Mouse (Mus musculus) embryonic facial prominence, embryonic 11.5 days (tissue): ENCODE results near the gene Xrcc5. TPM values are rescaled to one million over a fixed set of nuclear protein-coding genes. Genes with fewer than 3 reads are reported as not detected.

Source experiments
- ATAC-seq: fragments of 200-750 bp; cut with Nextera tagmentation; replicated peaks from 2 replicates; pipeline ENCODE4 v1.8.0; 2017; ENCODE audit warnings: low read depth; ENCODE audit not compliant: insufficient number of reproducible peaks, low FRiP score, low TSS enrichment
- DNase-seq: peaks from one replicate; pipeline ENCODE4 v3.0.0-alpha.2; 2015; ENCODE audit warnings: low spot score
- H3K27ac ChIP-seq: fragments of 300-500 bp; sonication (generic); replicated peaks from 2 replicates; pipeline ENCODE4 v1.5.1; 2014; ENCODE audit warnings: mild to moderate bottlenecking, low read depth, low read length, control low read depth
- H3K27me3 ChIP-seq: fragments of 300-500 bp; sonication (generic); 2 replicates; pipeline ENCODE4 v1.6.1; 2014; ENCODE audit warnings: mild to moderate bottlenecking, low read length, moderate library complexity, mixed read lengths; ENCODE audit not compliant: control insufficient read depth, insufficient read depth
- H3K36me3 ChIP-seq: fragments of 300-500 bp; sonication (generic); replicated peaks from 2 replicates; pipeline ENCODE4 v1.6.1; 2014; ENCODE audit warnings: low read depth, mild to moderate bottlenecking, low read length, moderate library complexity, mixed read lengths; ENCODE audit not compliant: control insufficient read depth, insufficient read depth
- H3K4me1 ChIP-seq: fragments of 300-500 bp; sonication (generic); 2 replicates; pipeline ENCODE4 v1.6.1; 2014; ENCODE audit warnings: low read length, mixed read lengths; ENCODE audit not compliant: control insufficient read depth, insufficient read depth
- H3K4me2 ChIP-seq: fragments of 300-500 bp; sonication (generic); 2 replicates; pipeline ENCODE4 v1.6.1; 2014; ENCODE audit warnings: low read depth, mild to moderate bottlenecking, control low read depth, low read length, moderate library complexity
- H3K4me3 ChIP-seq: fragments of 300-500 bp; sonication (generic); 2 replicates; pipeline ENCODE4 v1.5.1; 2014; ENCODE audit warnings: low read depth, low read length, control low read depth
- H3K9ac ChIP-seq: fragments of 300-500 bp; sonication (generic); replicated peaks from 2 replicates; pipeline ENCODE4 v1.6.1; 2014; ENCODE audit warnings: mild to moderate bottlenecking, control low read depth, low read length
- H3K9me3 ChIP-seq: fragments of 300-500 bp; sonication (generic); replicated peaks from 2 replicates; pipeline ENCODE4 v1.6.1; 2016; ENCODE audit warnings: mild to moderate bottlenecking, low read length, inconsistent platforms, mixed read lengths; ENCODE audit not compliant: control insufficient read depth
- WGBS: fragments of 180-500 bp; shearing (Covaris S2); extraction: QIAGEN DNeasy Blood & Tissue Kit; methylation state at CpG from one replicate; pipeline ENCODE4 v1.1.7; 2014; 5-methylcytosine and 5-hydroxymethylcytosine counted together
- polyA plus RNA-seq: library from polyadenylated mRNA; unstranded; fragments of >200 nt; fragmentation: Nextera tagmentation; extraction: Ambion mirVana; gene quantifications from 2 replicates; pipeline ENCODE4 v1.2.1, GENCODE M21; 2014

Xrcc5 gene
- polyA plus RNA-seq, 1 experiment from 2014 or later: 77.8 TPM

DNA sequence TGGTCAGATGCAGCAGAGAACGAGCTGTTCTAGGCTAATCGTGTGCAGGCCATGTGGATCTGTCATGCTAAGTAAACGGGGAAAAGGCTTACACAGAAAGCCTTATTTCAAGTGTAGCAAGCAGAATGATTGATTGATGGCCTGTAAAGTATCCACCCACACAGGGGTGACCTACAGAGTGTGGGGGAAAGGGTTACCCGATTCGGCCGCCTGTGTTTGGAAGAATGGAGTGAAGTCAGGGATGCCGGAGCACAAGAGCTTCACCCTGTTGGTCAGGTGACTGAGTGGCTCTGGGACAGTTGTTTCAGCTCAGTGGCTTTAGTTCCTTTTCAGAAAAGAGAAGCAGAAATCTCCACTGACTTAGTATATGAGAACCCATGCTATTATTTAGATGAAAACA, 9.7 kb downstream of the Xrcc5 start:
- DNase-seq (no peak), ATAC-seq (no peak)
- Histone ChIP-seq H3K27me3 (no peaks in the 10 kb centered on the region), H3K4me3 (no peak overlapping the region), H3K4me2 (no peak overlapping the region), H3K4me1 (no peaks in the 10 kb centered on the region), H3K9ac (no peak overlapping the region), H3K27ac (no peak overlapping the region), H3K36me3 (peaks cover 8% of the 10 kb centered on the region; the same call in 1 of the 2 replicates), H3K9me3 (no peaks in the 10 kb centered on the region)
- 79% methylated on average over 7 of the region's 7 CpGs for WGBS

DNA sequence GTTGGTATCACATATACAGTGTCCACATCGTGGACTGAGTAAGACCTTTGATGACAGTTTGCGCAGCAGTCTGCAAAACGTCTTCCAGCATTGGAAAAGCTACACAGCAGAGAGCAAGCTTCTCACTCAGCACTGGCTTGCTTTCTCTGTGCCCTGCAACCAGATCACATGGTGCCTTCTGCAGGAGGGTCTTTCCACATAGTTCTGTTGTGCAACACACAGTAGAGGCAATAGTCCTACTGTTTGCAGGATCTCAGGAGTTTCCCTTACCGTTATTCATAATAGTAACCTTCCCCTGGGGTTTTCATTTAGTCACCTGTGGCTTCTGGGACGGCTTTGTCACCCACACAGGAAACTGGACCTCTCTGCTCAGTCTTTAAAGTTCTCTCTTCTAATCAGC, 13.5 kb downstream of the Xrcc5 start:
- Histone ChIP-seq H3K4me3 (no peak overlapping the region), H3K4me2 (no peak overlapping the region), H3K9me3 (no peaks in the 10 kb centered on the region), H3K27ac (no peak overlapping the region), H3K36me3 (peaks cover 8% of the 10 kb centered on the region; the same call in 1 of the 2 replicates), H3K27me3 (no peaks in the 10 kb centered on the region), H3K4me1 (no peaks in the 10 kb centered on the region), H3K9ac (no peak overlapping the region)
- DNase-seq (no peak), ATAC-seq (no peak)
- WGBS: 84% methylated on average over 5 of the region's 5 CpGs

GRCm38 (mm10) chr1:72323248-72323647, 16.0 kb downstream of the Xrcc5 start:
- no peaks in the 10 kb centered on the region for H3K27me3 ChIP-seq
- no peak overlapping the region for H3K9ac ChIP-seq
- H3K27ac ChIP-seq: no peak overlapping the region
- no peaks in the 10 kb centered on the region for H3K9me3 ChIP-seq
- ATAC-seq: no peak
- peaks cover 8% of the 10 kb centered on the region; the same call in 1 of the 2 replicates for H3K36me3 ChIP-seq
- DNase-seq: no peak
- WGBS: 95% methylated on average over 4 of the region's 4 CpGs
- H3K4me3 ChIP-seq: no peak overlapping the region
- no peak overlapping the region for H3K4me2 ChIP-seq
- H3K4me1 ChIP-seq: no peaks in the 10 kb centered on the region

GRCm38 (mm10) chr1:72326162-72326821, 19.1 kb downstream of the Xrcc5 start:
- ATAC-seq (no peak), DNase-seq (no peak)
- H3K4me3 ChIP-seq: no peak overlapping the region
- WGBS: 92% methylated on average over 11 of the region's 11 CpGs
- no peaks in the 10 kb centered on the region for H3K27me3 ChIP-seq
- no peak overlapping the region for H3K9ac ChIP-seq
- H3K9me3 ChIP-seq: no peaks in the 10 kb centered on the region
- no peak overlapping the region for H3K4me2 ChIP-seq
- no peaks in the 10 kb centered on the region for H3K36me3 ChIP-seq
- H3K4me1 ChIP-seq: no peaks in the 10 kb centered on the region
- H3K27ac ChIP-seq: no peak overlapping the region

DNA sequence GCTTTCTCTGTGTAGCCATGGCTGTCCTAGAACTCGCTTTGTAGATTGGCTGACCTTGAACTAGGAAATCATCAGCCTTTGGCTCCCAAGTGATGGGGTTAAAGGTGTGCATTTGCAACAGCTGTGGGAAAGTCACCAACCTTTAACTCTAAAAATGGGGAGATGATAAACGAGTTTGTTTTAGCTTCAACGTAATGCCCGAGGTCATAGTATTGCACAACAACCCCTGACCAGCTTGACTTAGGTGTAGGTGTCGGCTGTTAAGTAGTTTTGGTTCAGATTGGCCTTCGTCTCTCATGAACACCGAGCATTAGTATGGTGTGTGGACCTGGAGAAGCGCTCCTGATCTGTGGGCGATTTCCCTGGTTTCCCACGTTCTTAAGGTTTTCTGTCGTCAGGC, 27.6 kb downstream of the Xrcc5 start:
- ATAC-seq (no peak), DNase-seq (no peak)

DNA sequence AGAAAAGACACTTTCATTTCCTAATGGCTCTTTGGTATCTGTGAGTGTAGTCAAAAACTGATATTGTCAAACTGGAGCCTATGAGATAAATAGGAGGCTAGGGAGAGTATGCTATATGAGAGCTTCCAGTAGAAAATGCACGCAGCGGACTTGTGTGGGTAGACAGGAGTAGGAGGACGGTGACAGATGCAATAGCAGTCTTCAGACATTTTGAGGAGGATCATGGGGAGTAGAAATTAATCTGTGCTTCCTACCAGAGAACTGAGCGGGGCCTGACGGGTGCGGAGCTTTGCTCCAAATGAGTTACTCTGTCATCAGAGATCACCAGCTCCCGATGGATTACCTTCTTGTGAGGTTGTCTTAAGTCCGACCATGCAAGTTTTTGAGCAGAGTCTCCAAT, 29.6 kb downstream of the Xrcc5 start:
- H3K4me1 ChIP-seq: no peaks in the 10 kb centered on the region
- H3K36me3 ChIP-seq: peaks cover 5% of the 10 kb centered on the region
- ATAC-seq (no peak), DNase-seq (no peak)
- WGBS: 96% methylated on average over 8 of the region's 8 CpGs
- H3K9ac ChIP-seq: no peak overlapping the region
- H3K27ac ChIP-seq: no peak overlapping the region
- no peaks in the 10 kb centered on the region for H3K27me3 ChIP-seq
- H3K4me2 ChIP-seq: no peak overlapping the region
- H3K4me3 ChIP-seq: no peak overlapping the region
- H3K9me3 ChIP-seq: no peaks in the 10 kb centered on the region

More for the DNA sequence above, 27.6 kb downstream of the Xrcc5 start:
- Histone ChIP-seq H3K9ac (no peak overlapping the region), H3K4me3 (no peak overlapping the region), H3K27ac (no peak overlapping the region), H3K9me3 (no peaks in the 10 kb centered on the region), H3K4me2 (no peak overlapping the region), H3K4me1 (no peaks in the 10 kb centered on the region), H3K36me3 (peaks cover 2% of the 10 kb centered on the region), H3K27me3 (no peaks in the 10 kb centered on the region)
- 89% methylated on average over 11 of the region's 11 CpGs for WGBS

GRCm38 (mm10) chr1:72338341-72338740, 31.1 kb downstream of the Xrcc5 start:
- Histone ChIP-seq H3K9ac (no peak overlapping the region), H3K4me3 (no peak overlapping the region), H3K27ac (no peak overlapping the region), H3K4me2 (no peak overlapping the region), H3K4me1 (no peaks in the 10 kb centered on the region), H3K9me3 (no peaks in the 10 kb centered on the region), H3K36me3 (peaks cover 5% of the 10 kb centered on the region), H3K27me3 (no peaks in the 10 kb centered on the region)
- 87% methylated on average over 5 of the region's 5 CpGs for WGBS
- no peak for DNase-seq
- no peak for ATAC-seq

DNA sequence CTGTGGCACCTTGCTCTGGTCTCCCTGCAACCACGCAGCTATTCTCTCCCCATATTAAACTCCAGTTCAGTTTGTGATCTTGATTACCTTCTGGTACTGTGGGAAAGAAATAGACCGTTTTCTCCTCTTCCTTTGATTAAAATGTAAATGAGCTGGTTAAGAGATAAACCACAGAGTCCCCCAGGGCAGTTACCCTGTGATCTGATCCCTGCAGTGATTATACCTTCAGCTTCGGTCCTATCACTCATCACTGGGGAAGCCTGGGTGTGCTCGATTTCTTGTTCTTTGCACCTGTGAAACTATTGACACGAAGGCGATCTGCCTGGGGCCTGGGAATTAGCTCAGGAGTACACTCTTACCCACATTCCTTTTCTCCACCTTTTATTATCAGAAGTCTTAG, 40.7 kb downstream of the Xrcc5 start:
- no peak overlapping the region for H3K9ac ChIP-seq
- H3K36me3 ChIP-seq: peaks cover 3% of the 10 kb centered on the region
- no peaks in the 10 kb centered on the region for H3K27me3 ChIP-seq
- DNase-seq: no peak
- H3K4me1 ChIP-seq: no peaks in the 10 kb centered on the region
- WGBS: 77% methylated on average over 6 of the region's 6 CpGs
- no peaks in the 10 kb centered on the region for H3K9me3 ChIP-seq
- H3K4me3 ChIP-seq: no peak overlapping the region
- H3K27ac ChIP-seq: no peak overlapping the region
- H3K4me2 ChIP-seq: no peak overlapping the region
- ATAC-seq: no peak
